Mouse (Mus musculus) kidney, embryonic 14.5 days (tissue): ENCODE data around the gene Nsd1. TPM values are rescaled to one million over a fixed set of nuclear protein-coding genes. Genes with fewer than 3 reads are reported as not detected.

ENCODE experiments used
- ATAC-seq: fragments of 200-750 bp; cut with Nextera tagmentation; 2 replicates; pipeline ENCODE4 v1.8.0; 2017; ENCODE audit warnings: moderate number of reproducible peaks, mild to moderate bottlenecking, moderate TSS enrichment, moderate library complexity; ENCODE audit not compliant: low FRiP score, low TSS enrichment
- H3K27ac ChIP-seq: fragments of 300-500 bp; sonication (generic); 2 replicates; pipeline ENCODE4 v1.5.1; 2014; ENCODE audit warnings: low read depth, mild to moderate bottlenecking, low read length, moderate library complexity, mixed read lengths
- H3K27me3 ChIP-seq: fragments of 300-500 bp; sonication (generic); 2 replicates; pipeline ENCODE4 v1.6.1; 2014; ENCODE audit warnings: mild to moderate bottlenecking, low read length; ENCODE audit not compliant: control insufficient read depth, insufficient read depth
- H3K36me3 ChIP-seq: fragments of 300-500 bp; sonication (generic); 2 replicates; pipeline ENCODE4 v1.6.1; 2014; ENCODE audit warnings: low read length, mixed read lengths; ENCODE audit not compliant: control insufficient read depth, insufficient read depth
- H3K4me1 ChIP-seq: fragments of 300-500 bp; sonication (generic); 2 replicates; pipeline ENCODE4 v1.6.1; 2014; ENCODE audit warnings: low read length, mixed read lengths; ENCODE audit not compliant: control insufficient read depth, insufficient read depth
- H3K4me2 ChIP-seq: fragments of 300-500 bp; sonication (generic); replicated peaks from 2 replicates; pipeline ENCODE4 v1.6.1; 2014; ENCODE audit warnings: low read depth, mild to moderate bottlenecking, low read length
- H3K4me3 ChIP-seq: fragments of 300-500 bp; sonication (generic); 2 replicates; pipeline ENCODE4 v1.5.1; 2014; ENCODE audit warnings: mild to moderate bottlenecking, low read length
- H3K9ac ChIP-seq: fragments of 300-500 bp; sonication (generic); 2 replicates; pipeline ENCODE4 v1.6.1; 2014; ENCODE audit warnings: low read depth, mild to moderate bottlenecking, low read length, moderate library complexity
- H3K9me3 ChIP-seq: fragments of 300-500 bp; sonication (generic); 2 replicates; pipeline ENCODE4 v1.6.1; 2016; ENCODE audit warnings: low read length; ENCODE audit not compliant: control insufficient read depth
- WGBS: fragments of 180-500 bp; shearing (Covaris S2); extraction: QIAGEN DNeasy Blood & Tissue Kit; methylation state at CpG from one replicate; pipeline ENCODE4 v1.1.7; 2014; 5-methylcytosine and 5-hydroxymethylcytosine counted together
- polyA plus RNA-seq: library from polyadenylated mRNA; unstranded; fragments of >200 nt; fragmentation: Nextera tagmentation; extraction: Ambion mirVana; gene quantifications from 2 replicates; pipeline ENCODE4 v1.2.1, GENCODE M21; 2014

Gene Nsd1
- polyA plus RNA-seq, 1 experiment from 2014 or later, result 93.6 TPM

GRCm38 (mm10) chr13:55255052-55255652 is 45.6 kb downstream of the Nsd1 start:
- H3K27me3 ChIP-seq, result no peaks in the 10 kb centered on the region
- no peaks in the 10 kb centered on the region for H3K9me3 ChIP-seq
- no peak overlapping the region for H3K9ac ChIP-seq
- no peak for ATAC-seq
- whole genome bisulfite sequencing, result 67% methylated on average over 3 of the region's 3 CpGs
- no peak overlapping the region for H3K4me2 ChIP-seq
- H3K4me3 ChIP-seq, result no peak overlapping the region
- no peak overlapping the region for H3K27ac ChIP-seq
- H3K36me3 ChIP-seq, result peaks cover 34% of the 10 kb centered on the region
- H3K4me1 ChIP-seq, result no peaks in the 10 kb centered on the region

- Histone ChIP-seq H3K36me3 (peaks cover 49% of the 10 kb centered on the region), H3K4me3 (no peak overlapping the region), H3K9me3 (no peaks in the 10 kb centered on the region), H3K9ac (no peak overlapping the region), H3K4me1 (no peaks in the 10 kb centered on the region), H3K27ac (no peak overlapping the region), H3K4me2 (no peak overlapping the region), H3K27me3 (no peaks in the 10 kb centered on the region)
- ATAC-seq, result no peak
- 97% methylated on average over 3 of the region's 3 CpGs for WGBS
Observed at GRCm38 (mm10) chr13:55258651-55259050, 49.1 kb downstream of the Nsd1 start.

- no peak overlapping the region for H3K9ac ChIP-seq
- no peak overlapping the region for H3K4me3 ChIP-seq
- H3K4me1 ChIP-seq, result no peaks in the 10 kb centered on the region
- H3K4me2 ChIP-seq, result no peak overlapping the region
- ATAC-seq, result no peak
- H3K36me3 ChIP-seq, result peaks cover 54% of the 10 kb centered on the region
- H3K27ac ChIP-seq, result no peak overlapping the region
- 97% methylated on average over 8 of the region's 8 CpGs for WGBS
- no peaks in the 10 kb centered on the region for H3K9me3 ChIP-seq
- no peaks in the 10 kb centered on the region for H3K27me3 ChIP-seq
Observed at GRCm38 (mm10) chr13:55261521-55261920, 51.9 kb downstream of the Nsd1 start.

- Histone ChIP-seq H3K9me3 (no peaks in the 10 kb centered on the region), H3K9ac (no peak overlapping the region), H3K36me3 (peaks cover 54% of the 10 kb centered on the region), H3K4me2 (no peak overlapping the region), H3K27ac (no peak overlapping the region), H3K4me3 (no peak overlapping the region), H3K27me3 (no peaks in the 10 kb centered on the region), H3K4me1 (no peaks in the 10 kb centered on the region)
- no peak for ATAC-seq
Observed at GRCm38 (mm10) chr13:55262096-55262495, 52.5 kb downstream of the Nsd1 start.

- Histone ChIP-seq H3K4me1 (no peaks in the 10 kb centered on the region), H3K27me3 (no peaks in the 10 kb centered on the region), H3K4me3 (no peak overlapping the region), H3K27ac (no peak overlapping the region), H3K9me3 (no peaks in the 10 kb centered on the region), H3K4me2 (no peak overlapping the region), H3K9ac (no peak overlapping the region), H3K36me3 (peaks cover 69% of the 10 kb centered on the region)
- ATAC-seq, result no peak
- 93% methylated on average over 5 of the region's 5 CpGs for WGBS
Observed at GRCm38 (mm10) chr13:55277203-55277602, 67.6 kb downstream of the Nsd1 start.

- ATAC-seq, result no peak
- 90% methylated on average over 5 of the region's 5 CpGs for WGBS
- H3K4me2 ChIP-seq, result no peak overlapping the region
- no peaks in the 10 kb centered on the region for H3K27me3 ChIP-seq
- peaks cover 69% of the 10 kb centered on the region for H3K36me3 ChIP-seq
- H3K27ac ChIP-seq, result no peak overlapping the region
- H3K9ac ChIP-seq, result no peak overlapping the region
- H3K9me3 ChIP-seq, result no peaks in the 10 kb centered on the region
- no peaks in the 10 kb centered on the region for H3K4me1 ChIP-seq
- H3K4me3 ChIP-seq, result no peak overlapping the region
Observed at GRCm38 (mm10) chr13:55277646-55278045, 68.1 kb downstream of the Nsd1 start.

- Histone ChIP-seq H3K27ac (no peak overlapping the region), H3K27me3 (no peaks in the 10 kb centered on the region), H3K9ac (no peak overlapping the region), H3K4me3 (no peak overlapping the region), H3K4me1 (no peaks in the 10 kb centered on the region), H3K36me3 (peaks cover 77% of the 10 kb centered on the region), H3K9me3 (no peaks in the 10 kb centered on the region), H3K4me2 (no peak overlapping the region)
- WGBS, result 82% methylated on average over 3 of the region's 3 CpGs
- ATAC-seq, result no peak
Observed at GRCm38 (mm10) chr13:55288854-55289253, 79.3 kb downstream of the Nsd1 start.

- peaks cover 88% of the 10 kb centered on the region for H3K36me3 ChIP-seq
- H3K9me3 ChIP-seq, result no peaks in the 10 kb centered on the region
- no peaks in the 10 kb centered on the region for H3K4me1 ChIP-seq
- no peak overlapping the region for H3K4me2 ChIP-seq
- ATAC-seq, result no peak
- H3K27me3 ChIP-seq, result no peaks in the 10 kb centered on the region
- 100% methylated on average over 1 of the region's 1 CpGs for WGBS
- no peak overlapping the region for H3K9ac ChIP-seq
- no peak overlapping the region for H3K27ac ChIP-seq
- no peak overlapping the region for H3K4me3 ChIP-seq
Observed at GRCm38 (mm10) chr13:55296760-55297159, 87.2 kb downstream of the Nsd1 start.

- Histone ChIP-seq H3K36me3 (peaks cover 84% of the 10 kb centered on the region), H3K9me3 (no peaks in the 10 kb centered on the region), H3K9ac (no peak overlapping the region), H3K27ac (no peak overlapping the region), H3K4me3 (no peak overlapping the region), H3K4me2 (no peak overlapping the region), H3K27me3 (no peaks in the 10 kb centered on the region), H3K4me1 (no peaks in the 10 kb centered on the region)
- 81% methylated on average over 5 of the region's 5 CpGs for WGBS
- no peak for ATAC-seq
Observed at GRCm38 (mm10) chr13:55300913-55301312, 91.3 kb downstream of the Nsd1 start.
